Mouse (Mus musculus) urinary bladder, postnatal 4 days (tissue): Measurements from ENCODE around the gene Kctd21.

Experiments used
- DNase-seq, 2 experiments: peaks; one replicate each; pipeline ENCODE4 v3.0.0; 2021 to 2022; ENCODE audit warnings: low spot score in 2 of 2

Kctd21 gene

GRCm38 (mm10) chr7:97331726-97332666 is at the start of gene Kctd21, which contains the start of gene Usp35:
Kctd21 (plus strand) TSS chr7:97332327.
Usp35 (minus strand) TSS chr7:97332020.
- peak; percentile 94 to 95 for DNase-seq

- no peak for DNase-seq
Measured at GRCm38 (mm10) chr7:97296986-97297385, 35.1 kb upstream of the Kctd21 start.

- peak in 1 of 2 experiments; percentile 62 for DNase-seq
Measured at GRCm38 (mm10) chr7:97297466-97297865, 34.7 kb upstream of the Kctd21 start.

DNA sequence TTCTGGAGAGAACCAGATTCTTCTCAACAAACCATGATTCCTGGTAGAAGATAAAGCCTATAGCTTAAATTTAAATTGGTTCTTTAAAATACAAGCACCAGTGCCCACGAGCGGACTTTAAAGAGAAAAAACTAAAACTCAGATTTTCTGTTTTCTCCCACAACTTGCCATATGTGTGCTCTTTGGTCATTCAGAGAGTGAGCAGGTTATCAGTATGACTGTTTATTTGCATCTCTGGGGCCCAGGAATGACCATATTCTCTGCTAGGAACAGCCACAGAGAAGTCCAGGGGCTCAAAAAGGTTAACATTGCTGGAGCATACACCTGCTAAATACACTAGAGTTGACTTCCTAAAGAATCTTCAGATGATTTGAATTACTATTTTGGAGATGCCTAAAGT is 33.8 kb upstream of the Kctd21 start:
- DNase-seq, result no peak

DNA sequence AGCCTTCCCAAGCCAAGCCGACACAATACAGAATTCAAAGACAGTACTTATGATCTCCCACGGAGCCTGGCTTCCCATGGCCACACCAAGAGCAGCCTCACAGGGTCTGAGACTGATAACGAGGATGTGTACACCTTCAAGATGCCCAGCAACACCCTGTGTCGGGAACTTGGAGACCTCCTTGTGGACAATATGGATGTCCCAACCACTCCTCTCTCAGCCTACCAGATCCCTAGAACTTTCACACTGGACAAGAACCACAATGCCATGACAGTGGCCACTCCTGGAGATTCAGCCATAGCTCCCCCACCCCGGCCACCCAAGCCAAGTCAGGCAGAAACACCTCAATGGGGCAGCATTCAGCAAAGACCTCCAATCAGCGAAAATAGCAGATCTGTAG is 33.2 kb upstream of the Kctd21 start:
- DNase-seq, result peak in 1 of 2 experiments; percentile 54

GRCm38 (mm10) chr7:97300914-97301313 is 31.2 kb upstream of the Kctd21 start:
- DNase-seq, result peak in 1 of 2 experiments; percentile 41

- peak in 1 of 2 experiments; percentile 49 for DNase-seq
Measured at GRCm38 (mm10) chr7:97301321-97301720, 30.8 kb upstream of the Kctd21 start.

- peak in 1 of 2 experiments; percentile 41 for DNase-seq
Measured at GRCm38 (mm10) chr7:97302261-97302660, 29.9 kb upstream of the Kctd21 start.

DNA sequence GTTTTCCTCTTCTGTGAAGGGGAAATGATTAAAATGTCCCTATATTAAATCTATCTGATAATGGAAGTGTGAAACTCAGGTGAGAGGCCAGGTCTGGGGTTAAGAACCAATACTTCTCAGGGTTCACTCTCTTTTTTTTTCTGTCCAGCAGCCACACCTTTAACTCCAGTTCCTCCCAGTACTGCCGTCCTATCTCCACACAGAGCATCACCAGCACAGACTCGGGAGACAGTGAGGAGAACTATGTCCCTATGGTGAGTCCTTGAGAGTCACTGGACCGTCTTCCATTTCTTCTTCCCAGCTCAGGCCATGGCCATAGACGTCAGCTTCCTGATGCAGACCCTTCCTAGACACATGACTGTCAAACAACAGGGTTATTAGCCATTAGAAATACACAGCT is 29.3 kb upstream of the Kctd21 start:
- no peak for DNase-seq

- DNase-seq, result peak in 1 of 2 experiments; percentile 13
Measured at GRCm38 (mm10) chr7:97303614-97304013, 28.5 kb upstream of the Kctd21 start.

- DNase-seq, result peak; percentile 14 to 43
Measured at GRCm38 (mm10) chr7:97304471-97304870, 27.7 kb upstream of the Kctd21 start.

GRCm38 (mm10) chr7:97305206-97305605 is 26.9 kb upstream of the Kctd21 start:
- DNase-seq, result peak; percentile 9 to 46

GRCm38 (mm10) chr7:97306813-97307212 is 25.3 kb upstream of the Kctd21 start:
- peak in 1 of 2 experiments; percentile 53 for DNase-seq

DNA sequence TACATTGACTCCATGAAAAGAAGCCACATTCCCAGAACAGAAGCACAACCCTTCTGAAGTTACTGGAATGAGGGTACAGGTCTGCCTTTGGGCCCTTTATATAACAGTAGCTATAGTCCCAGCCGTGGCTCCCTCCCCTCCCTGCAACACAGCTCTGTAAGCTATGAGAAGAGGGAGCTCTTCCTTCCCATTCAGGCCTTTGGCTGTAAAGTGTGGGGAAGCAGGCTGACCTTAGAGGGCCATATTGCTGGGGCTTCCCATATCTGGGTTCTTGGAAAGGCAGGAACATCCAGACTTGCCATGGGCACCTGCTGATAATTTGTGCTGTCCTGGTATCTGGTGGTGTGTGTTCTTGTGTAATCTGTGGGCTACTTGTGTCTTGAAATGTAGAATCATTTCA is 24.6 kb upstream of the Kctd21 start:
- DNase-seq, result peak; percentile 12 to 47

DNA sequence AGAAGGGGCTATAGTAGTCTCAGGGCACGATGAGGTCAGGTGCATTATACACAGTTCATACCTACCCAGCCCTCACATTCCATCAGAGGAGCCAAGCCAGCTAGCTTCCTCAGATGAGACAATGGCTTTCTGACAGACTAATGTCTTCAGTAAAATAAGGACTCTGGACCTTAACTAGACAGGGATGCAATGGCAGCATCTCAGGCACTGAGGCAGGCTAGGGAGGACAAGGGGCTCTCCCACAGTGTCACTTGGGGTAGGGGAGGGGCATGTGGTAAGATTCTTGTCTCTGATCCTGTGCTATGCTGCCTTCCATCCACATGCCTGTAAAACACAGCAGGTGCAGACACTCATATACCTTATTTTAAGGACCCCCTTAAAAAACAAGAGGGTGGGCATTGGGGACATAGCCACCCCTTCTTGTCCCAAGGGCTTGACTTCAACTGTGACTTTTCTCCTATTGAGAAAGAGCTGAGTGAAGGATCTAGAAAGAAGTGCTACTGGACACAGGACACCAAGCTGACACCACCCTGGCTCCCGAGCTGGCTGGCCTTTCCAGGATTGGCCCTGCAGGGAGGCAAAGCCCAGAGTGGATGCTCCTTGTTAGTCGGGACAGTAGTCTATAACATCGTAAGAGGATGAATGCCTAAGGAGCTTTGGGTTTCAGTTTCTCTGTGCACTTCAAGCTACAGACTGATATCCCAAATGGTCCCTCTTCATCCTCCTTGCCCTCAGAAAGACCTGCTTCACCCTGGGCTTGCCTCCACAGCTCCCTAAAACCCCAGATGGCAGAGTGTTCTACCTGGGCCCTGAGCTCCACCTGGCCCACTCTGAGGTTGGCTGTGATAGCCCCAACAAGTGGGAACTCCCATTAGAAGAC is 22.4 kb upstream of the Kctd21 start:
- peak; percentile 15 to 43 for DNase-seq

DNA sequence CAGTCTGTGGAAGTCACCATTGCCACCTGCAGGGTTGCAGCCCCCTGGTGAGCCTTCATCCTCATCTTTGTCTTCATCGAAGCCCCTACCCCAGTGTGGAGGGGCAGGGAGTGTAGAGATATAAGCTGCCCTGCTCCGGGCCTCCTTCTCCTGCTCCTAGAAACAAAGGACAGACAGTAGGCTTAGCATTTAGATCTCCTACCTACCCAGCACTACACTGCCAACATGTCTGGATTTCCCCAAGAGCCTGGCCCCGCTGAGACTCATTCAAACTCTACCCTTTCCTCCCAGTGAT is 21.8 kb upstream of the Kctd21 start:
- DNase-seq, result peak in 1 of 2 experiments; percentile 53

GRCm38 (mm10) chr7:97311620-97312019 is 20.5 kb upstream of the Kctd21 start:
- DNase-seq, result peak in 1 of 2 experiments; percentile 53

GRCm38 (mm10) chr7:97312196-97312595 is 19.9 kb upstream of the Kctd21 start:
- peak in 1 of 2 experiments; percentile 57 for DNase-seq

GRCm38 (mm10) chr7:97312856-97313255 is 19.3 kb upstream of the Kctd21 start:
- DNase-seq, result peak in 1 of 2 experiments; percentile 29

- DNase-seq, result peak in 1 of 2 experiments; percentile 52
Measured at GRCm38 (mm10) chr7:97313364-97313995, 18.6 kb upstream of the Kctd21 start.

- DNase-seq, result peak in 1 of 2 experiments; percentile 41
Measured at GRCm38 (mm10) chr7:97314646-97315045, 17.5 kb upstream of the Kctd21 start.

DNA sequence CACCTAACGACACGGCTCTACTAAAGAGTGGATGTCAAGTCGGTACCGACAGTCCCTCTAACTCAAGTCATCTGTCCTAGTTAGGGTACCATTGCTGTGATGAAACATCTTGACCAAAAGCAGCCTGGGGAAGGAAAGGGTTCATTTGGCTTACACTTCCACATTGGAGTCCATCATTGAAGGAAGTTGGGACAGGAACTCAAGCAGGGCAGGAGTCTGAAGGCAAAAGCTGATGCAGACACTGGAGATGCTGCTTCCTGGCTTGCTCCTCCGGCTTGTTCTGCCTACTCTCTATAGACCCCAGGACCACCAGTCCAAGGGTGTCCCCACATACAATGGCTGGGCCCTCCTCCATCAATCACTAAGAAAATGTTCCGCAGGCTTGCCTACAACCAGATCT is 16.5 kb upstream of the Kctd21 start:
- DNase-seq, result no peak
